Mouse (Mus musculus): Measurements from ENCODE around the gene Bclaf1.

DNA sequence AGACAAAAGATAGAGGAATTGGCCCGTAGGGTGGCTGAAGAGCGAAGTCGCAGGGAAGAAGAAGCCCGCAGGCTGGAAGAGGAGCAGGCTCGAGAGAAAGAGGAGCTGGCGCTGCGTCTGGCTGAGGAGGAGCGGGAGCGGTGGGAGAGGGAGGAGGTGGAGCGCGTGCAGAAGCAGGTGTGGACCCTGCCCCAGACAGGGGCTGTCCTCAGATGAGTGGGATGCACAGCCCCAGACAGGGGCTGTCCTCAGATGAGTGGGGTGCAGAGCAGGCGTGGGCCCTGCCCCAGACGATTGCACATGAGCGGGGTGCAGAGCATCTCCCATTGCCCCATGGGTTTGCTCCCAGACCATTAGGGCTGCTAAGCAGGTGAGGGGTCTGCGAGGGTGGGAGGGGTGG lies 39.0 kb upstream of the Bclaf1 start:
- TF ChIP-seq CTCF (IDR thresholded peaks at IDR 0.05; ENCODE audit: insufficient read depth, low read depth, low read length) (no peak), POLR2A (IDR thresholded peaks at IDR 0.05; ENCODE audit: insufficient read depth, low read depth, low read length) (no peak)
